Mouse (Mus musculus) forelimb bud, embryonic 11.5 days (tissue): ENCODE results near the gene Tmcc2.

ENCODE experiments used
- DNase-seq: peaks from one replicate; pipeline ENCODE4 v3.0.0-alpha.2; 2012; ENCODE audit warnings: low read depth, low spot score

The Tmcc2 gene

GRCm38 (mm10) chr1:132390691-132391579 is at the start of gene Tmcc2:
Gene Tmcc2 (minus strand): TSS chr1:132391281.
- peak; percentile 17 for DNase-seq

- DNase-seq: no peak
Measured at GRCm38 (mm10) chr1:132437389-132437788, 46.3 kb upstream of the Tmcc2 start.

- no peak for DNase-seq
Measured at GRCm38 (mm10) chr1:132436960-132437359, 45.9 kb upstream of the Tmcc2 start.

DNA sequence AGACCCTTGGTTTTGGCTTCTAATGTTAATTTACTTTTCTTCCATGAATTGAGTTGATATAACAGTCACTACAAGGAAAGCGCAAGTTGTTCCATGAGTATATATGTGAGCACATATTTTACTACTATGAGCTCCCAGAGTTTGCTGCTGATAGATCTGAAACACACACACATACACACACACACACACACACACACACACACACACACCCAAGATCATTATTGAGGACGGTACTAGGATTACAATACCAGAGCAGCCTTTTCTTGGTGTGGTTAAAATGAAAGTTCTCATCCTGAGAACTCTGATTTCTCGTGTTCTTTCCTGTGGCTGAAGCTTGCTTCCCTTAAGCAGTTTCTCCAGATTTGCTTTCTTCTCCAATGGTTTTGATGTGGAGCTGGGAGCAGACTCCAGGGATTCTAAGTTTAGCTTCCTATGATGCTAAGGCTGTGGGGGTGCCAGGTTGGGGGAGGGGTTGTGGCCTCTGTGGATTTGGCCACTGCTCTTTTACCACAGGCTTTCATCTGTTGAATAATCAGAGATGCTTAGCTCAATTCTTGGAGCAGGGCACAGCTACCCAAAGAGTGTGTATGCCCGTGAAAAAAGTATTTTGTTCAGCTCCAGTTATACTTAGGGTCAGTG is 45.4 kb upstream of the Tmcc2 start:
- no peak for DNase-seq

- no peak for DNase-seq
Measured at GRCm38 (mm10) chr1:132434032-132434431, 43.0 kb upstream of the Tmcc2 start.

GRCm38 (mm10) chr1:132433349-132433748 is 42.3 kb upstream of the Tmcc2 start:
- no peak for DNase-seq

GRCm38 (mm10) chr1:132431716-132432115 is 40.6 kb upstream of the Tmcc2 start:
- DNase-seq: no peak

- peak; percentile 40 for DNase-seq
Measured at GRCm38 (mm10) chr1:132430818-132431217, 39.7 kb upstream of the Tmcc2 start.

- DNase-seq: no peak
Measured at GRCm38 (mm10) chr1:132425600-132425999, 34.5 kb upstream of the Tmcc2 start.

DNA sequence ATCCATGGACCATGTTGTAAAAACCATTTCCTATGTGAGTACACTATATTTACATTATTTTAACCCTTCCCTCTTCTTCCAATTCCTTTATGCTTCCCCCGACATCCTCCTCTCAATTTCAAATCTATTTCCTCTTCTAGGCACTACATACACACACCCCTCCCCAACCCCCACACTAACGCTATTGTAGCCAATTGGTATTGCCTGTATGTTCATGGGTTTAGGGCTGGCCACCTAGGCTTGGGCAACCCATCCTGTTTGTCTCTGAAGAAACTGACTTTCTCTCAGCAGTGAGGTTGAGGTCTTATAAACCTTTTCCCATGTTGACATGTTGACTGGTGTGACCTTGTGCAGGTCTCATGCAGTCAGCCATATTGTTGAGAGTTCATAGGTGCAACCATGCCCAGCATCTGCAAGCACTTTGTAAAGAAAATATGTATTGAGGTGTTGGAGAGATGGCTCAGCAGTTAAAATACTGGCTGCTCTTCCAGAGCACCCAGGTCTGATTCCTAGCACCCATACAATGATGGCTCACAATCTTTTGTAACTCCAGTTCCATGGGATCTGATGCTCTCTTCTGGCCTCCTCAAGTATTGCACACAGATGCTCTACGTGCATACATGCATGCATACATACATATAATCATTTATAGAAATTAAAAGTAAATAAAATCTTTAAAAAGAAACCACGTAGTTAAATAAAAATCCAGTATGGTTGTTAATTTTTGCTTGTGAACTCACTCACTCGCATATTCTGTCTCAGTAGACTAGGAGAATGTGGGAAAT is 32.0 kb upstream of the Tmcc2 start:
- DNase-seq: no peak

DNA sequence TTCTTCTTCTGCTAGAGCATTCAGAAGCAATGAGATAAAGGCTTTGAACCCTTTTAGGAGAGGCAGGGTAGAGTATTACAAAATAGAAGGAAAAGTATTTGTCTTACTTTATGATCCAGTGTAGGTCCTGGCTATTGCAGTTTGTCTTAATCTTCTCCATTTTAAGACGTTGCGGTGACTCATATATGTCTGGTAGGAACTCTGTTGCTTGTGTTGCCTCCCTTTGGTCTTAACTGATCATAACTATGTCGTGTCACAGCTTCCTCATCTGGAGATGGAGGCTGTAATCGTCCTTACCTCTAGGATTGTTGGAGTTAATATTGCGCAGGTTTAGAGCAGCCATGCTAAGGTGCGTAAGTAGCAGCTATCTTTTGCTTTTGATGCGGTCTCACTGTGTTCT is 29.6 kb upstream of the Tmcc2 start:
- no peak for DNase-seq

DNA sequence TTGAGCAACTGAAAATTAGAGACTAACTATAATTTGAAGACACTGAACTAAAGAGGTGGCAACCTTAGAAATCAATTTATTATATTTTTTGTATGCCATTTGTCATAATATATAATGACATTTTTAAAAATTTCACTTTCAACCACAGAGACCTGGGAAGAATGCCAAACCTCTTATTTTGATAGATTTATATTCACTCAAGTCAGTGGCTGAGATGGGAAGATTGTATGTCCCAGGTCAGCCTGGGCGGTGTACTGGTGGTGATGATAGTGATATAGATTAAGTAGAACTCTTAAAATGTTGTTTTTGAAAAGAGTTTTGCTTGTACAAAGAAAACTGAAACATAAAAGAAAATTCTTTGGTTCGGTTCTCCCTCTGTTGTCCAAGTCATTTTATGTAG is 29.1 kb upstream of the Tmcc2 start:
- no peak for DNase-seq

- peak; percentile 95 for DNase-seq
Measured at GRCm38 (mm10) chr1:132417319-132418251, 26.5 kb upstream of the Tmcc2 start, which contains the start of gene Dstyk. Gene Dstyk (plus strand): TSS chr1:132417555.

DNA sequence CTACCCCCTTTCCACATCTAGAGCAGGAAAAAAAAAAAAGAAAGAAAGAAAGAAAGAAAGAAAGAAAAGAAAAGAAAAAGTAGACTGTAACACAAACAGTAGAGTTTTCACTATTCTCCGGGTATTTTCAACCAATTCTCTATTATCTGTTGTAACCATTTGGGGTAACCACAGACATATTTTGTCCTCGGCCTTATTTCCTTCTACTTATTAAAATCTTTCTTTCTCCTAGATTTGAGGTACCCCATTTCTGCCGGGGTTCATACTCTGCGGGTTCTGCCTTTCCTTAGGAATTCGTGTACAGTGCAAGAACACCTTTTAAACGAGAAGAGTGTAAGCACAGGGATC is 25.8 kb upstream of the Tmcc2 start:
- no peak for DNase-seq

GRCm38 (mm10) chr1:132416244-132416942 is 25.3 kb upstream of the Tmcc2 start:
- no peak for DNase-seq

- DNase-seq: no peak
Measured at GRCm38 (mm10) chr1:132410657-132411056, 19.6 kb upstream of the Tmcc2 start.

GRCm38 (mm10) chr1:132401843-132402242 is 10.8 kb upstream of the Tmcc2 start:
- DNase-seq: no peak

GRCm38 (mm10) chr1:132400538-132400937 is 9.5 kb upstream of the Tmcc2 start:
- no peak for DNase-seq

- no peak for DNase-seq
Measured at GRCm38 (mm10) chr1:132396705-132397104, 5.6 kb upstream of the Tmcc2 start.

DNA sequence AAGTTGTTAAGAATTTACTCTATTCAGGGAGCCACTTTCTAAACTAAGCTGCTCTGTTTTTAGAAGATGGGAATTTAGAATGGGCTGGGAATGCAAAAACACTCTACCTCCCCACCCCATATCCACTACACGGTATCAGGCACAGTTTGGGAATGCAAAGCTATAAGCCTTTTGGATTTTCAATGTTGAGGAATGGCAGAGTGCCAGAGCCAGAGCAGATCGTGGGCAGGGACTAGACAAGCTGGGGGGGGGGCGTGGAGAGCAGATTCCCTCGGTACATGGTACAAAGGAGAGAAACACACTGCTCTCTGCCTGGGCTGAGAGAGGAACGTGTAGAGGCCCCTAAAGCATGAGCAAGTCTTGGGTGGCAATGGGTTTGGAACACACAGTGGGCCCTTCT is 1.8 kb upstream of the Tmcc2 start:
- no peak for DNase-seq
